Mouse (Mus musculus): ENCODE results near the gene Cdk8. TPM values are rescaled to one million over a fixed set of nuclear protein-coding genes. Genes with fewer than 3 reads are reported as not detected.

Gene Cdk8
- polyA plus RNA-seq, 1 experiment from 2014 or later: 30.8 TPM

DNA sequence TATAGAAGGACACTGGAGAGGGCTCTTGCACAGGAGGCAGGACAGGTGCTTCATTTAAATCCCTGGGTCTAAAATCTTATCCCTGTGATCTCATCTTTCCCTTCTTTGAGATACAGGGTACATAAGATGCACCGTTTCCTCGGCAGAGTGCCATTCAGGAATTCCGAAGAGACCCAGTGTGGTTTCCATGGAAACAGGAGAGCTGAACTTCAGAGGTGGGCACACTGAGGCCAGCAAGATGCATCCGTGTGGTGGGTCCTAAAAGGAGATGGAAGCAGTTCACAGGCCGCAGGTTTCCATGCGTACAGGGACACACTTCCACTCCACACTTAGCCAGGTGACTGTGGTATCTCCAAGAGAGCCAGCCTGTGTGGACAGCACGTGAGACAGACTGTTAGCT is 101.5 kb downstream of the Cdk8 start:
- WGBS: 71% methylated on average over 7 of the region's 7 CpGs
- no peak overlapping the region for H3K27ac ChIP-seq
- H3K4me1 ChIP-seq: no peaks in the 10 kb centered on the region
- H3K9ac ChIP-seq: no peak overlapping the region
- no peak overlapping the region for H3K4me3 ChIP-seq
- no peak for ATAC-seq (ENCODE audit: insufficient number of reproducible peaks, insufficient read depth, low FRiP score, low TSS enrichment)
- H3K27me3 ChIP-seq: no peaks in the 10 kb centered on the region
- H3K36me3 ChIP-seq: no peaks in the 10 kb centered on the region
- no peak overlapping the region for H3K4me2 ChIP-seq (replicated peaks)
- H3K9me3 ChIP-seq: no peaks in the 10 kb centered on the region

DNA sequence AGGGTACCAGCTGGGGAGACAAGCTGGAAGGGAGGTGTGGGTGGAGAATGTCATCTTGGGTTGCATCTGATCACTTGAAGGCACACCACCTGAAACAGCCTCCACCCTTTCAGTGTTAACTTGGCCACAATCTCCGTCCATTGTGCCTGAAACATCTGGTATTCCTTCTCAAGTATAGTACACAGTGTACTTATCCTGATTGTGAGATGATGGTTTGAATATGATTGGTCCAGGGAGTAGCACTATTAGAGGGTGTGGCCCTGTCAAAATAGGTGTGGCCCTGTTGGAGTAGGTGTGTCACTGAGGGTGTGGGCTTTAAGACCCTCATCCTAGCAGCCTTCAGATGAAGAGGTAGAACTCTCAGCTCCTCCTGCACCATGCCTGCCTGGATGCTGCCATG is 103.4 kb downstream of the Cdk8 start:
- H3K9me3 ChIP-seq: no peaks in the 10 kb centered on the region
- WGBS: 53% methylated on average over 1 of the region's 1 CpGs
- no peak for ATAC-seq (ENCODE audit: insufficient number of reproducible peaks, insufficient read depth, low FRiP score, low TSS enrichment)

DNA sequence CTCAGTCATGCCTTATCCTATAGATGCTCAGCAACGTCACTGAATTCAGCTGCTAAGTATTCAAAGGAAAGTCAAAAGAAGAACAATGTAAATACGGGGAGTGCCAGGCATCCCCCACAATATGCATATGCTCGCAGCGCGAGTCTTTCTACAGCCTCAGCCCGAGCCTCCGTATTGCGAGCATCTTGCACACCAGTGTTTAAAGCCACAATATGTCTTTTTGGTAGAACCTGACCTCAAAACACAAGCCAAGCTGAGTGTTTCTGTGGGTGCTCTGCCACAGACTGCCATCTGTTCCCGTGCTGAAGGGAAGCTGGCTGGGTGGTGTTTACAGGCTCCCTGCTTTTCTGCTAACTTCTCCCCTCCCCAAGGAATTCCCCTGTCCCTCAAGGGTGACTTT is 107.0 kb downstream of the Cdk8 start:
- ATAC-seq (ENCODE audit: insufficient number of reproducible peaks, insufficient read depth, low FRiP score, low TSS enrichment): no peak
- WGBS: 70% methylated on average over 9 of the region's 9 CpGs
- H3K4me3 ChIP-seq: no peak overlapping the region
- H3K9me3 ChIP-seq: no peaks in the 10 kb centered on the region
- H3K4me2 ChIP-seq (replicated peaks): no peak overlapping the region
- no peak overlapping the region for H3K9ac ChIP-seq
- no peak overlapping the region for H3K27ac ChIP-seq
- no peaks in the 10 kb centered on the region for H3K4me1 ChIP-seq
- H3K36me3 ChIP-seq: no peaks in the 10 kb centered on the region
- H3K27me3 ChIP-seq: no peaks in the 10 kb centered on the region

More for the DNA sequence above, 103.4 kb downstream of the Cdk8 start:
- Histone ChIP-seq H3K9ac (no peak overlapping the region), H3K27me3 (no peaks in the 10 kb centered on the region), H3K4me2 (replicated peaks) (no peak overlapping the region), H3K4me3 (no peak overlapping the region), H3K27ac (no peak overlapping the region), H3K4me1 (no peaks in the 10 kb centered on the region), H3K36me3 (no peaks in the 10 kb centered on the region)

DNA sequence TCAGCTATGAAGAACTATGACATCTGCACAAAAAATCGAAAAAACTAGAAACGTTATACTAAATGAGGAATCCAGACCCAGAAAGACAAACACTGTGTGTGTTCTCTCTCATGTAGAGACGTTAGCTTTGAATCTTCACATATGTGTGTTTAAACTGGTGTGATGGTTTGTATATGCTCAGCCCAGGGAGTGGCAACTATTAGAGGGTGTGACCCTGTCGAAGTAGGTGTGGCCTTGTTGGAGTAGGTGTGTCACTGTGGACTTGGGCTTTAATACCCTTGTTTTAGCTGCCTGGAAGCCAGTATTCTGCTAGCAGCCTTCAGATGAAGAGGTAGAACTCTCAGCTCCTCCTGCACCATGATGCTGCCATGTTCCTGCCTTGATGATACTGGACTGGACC is 109.0 kb downstream of the Cdk8 start:
- no peak overlapping the region for H3K4me3 ChIP-seq
- no peak for ATAC-seq (ENCODE audit: insufficient number of reproducible peaks, insufficient read depth, low FRiP score, low TSS enrichment)
- 80% methylated on average over 4 of the region's 4 CpGs for WGBS

DNA sequence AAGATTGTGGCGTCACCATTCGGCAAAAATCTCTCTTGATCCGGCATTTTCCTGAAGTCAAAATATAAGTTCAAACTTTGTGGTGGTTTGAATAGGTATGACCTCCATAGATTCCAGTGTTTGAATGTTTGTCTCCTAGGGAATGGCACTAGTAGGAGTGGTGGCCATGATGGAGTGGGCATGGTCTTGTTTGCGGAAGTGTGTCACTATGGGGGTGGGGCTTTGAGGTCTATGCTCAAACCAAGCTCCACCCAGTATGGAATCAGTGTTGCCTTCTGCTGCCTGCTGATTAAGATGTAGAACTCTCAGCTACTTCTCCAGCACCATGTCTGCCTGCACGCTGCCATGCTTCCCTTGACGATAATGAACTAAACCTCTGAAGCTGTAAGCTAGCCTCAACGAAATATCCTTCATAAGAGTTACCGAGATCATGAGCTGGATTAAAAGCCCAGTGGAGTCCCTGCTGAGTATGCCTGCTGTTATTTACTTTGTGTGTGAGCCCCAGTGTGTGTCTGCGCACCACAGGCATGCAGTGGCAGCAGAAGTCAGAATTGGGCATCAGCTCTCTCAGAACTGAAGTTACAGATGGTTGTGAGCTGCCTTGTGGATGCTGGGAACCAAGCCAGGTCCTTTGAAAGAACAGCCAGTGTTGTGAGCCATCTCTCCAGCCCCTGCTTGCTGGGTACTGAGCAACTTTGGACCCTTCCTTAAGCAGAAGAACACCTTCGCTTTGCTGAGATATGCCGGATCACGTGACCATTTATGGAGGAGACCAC is 114.1 kb downstream of the Cdk8 start:
- Histone ChIP-seq H3K4me3 (no peak overlapping the region), H3K9ac (no peak overlapping the region), H3K27me3 (no peaks in the 10 kb centered on the region), H3K4me1 (no peaks in the 10 kb centered on the region), H3K36me3 (no peaks in the 10 kb centered on the region), H3K4me2 (replicated peaks) (no peak overlapping the region), H3K9me3 (no peaks in the 10 kb centered on the region), H3K27ac (no peak overlapping the region)
- WGBS: 88% methylated on average over 12 of the region's 12 CpGs
- ATAC-seq (ENCODE audit: insufficient number of reproducible peaks, insufficient read depth, low FRiP score, low TSS enrichment): no peak

More for the DNA sequence above, 109.0 kb downstream of the Cdk8 start:
- no peaks in the 10 kb centered on the region for H3K4me1 ChIP-seq
- no peak overlapping the region for H3K27ac ChIP-seq
- no peak overlapping the region for H3K9ac ChIP-seq
- no peak overlapping the region for H3K4me2 ChIP-seq (replicated peaks)
- H3K27me3 ChIP-seq: no peaks in the 10 kb centered on the region
- H3K9me3 ChIP-seq: no peaks in the 10 kb centered on the region
- no peaks in the 10 kb centered on the region for H3K36me3 ChIP-seq

DNA sequence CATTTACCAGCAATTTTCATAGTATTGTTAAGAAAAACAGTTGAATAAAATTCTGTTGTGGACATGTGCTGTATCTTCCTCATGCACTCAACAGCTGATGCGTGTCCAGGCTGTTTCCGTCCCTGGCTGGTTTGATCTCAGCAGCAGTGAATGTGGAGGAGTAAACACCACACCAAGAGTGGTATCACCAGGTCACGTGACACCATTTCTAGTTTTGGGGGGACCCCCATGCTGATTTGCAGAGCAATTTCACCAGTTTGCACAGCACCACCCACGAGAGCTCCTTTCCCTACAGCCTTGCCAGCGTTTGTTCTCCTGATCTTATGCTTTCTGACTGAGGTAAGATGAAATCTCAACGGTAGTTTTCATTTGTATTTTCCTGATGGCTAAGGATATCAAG is 116.1 kb downstream of the Cdk8 start:
- H3K4me2 ChIP-seq (replicated peaks): no peak overlapping the region
- H3K27me3 ChIP-seq: no peaks in the 10 kb centered on the region
- WGBS: 77% methylated on average over 6 of the region's 6 CpGs
- no peak overlapping the region for H3K9ac ChIP-seq
- ATAC-seq (ENCODE audit: insufficient number of reproducible peaks, insufficient read depth, low FRiP score, low TSS enrichment): no peak
- H3K36me3 ChIP-seq: no peaks in the 10 kb centered on the region
- H3K27ac ChIP-seq: no peak overlapping the region
- H3K9me3 ChIP-seq: no peaks in the 10 kb centered on the region
- no peaks in the 10 kb centered on the region for H3K4me1 ChIP-seq
- no peak overlapping the region for H3K4me3 ChIP-seq

DNA sequence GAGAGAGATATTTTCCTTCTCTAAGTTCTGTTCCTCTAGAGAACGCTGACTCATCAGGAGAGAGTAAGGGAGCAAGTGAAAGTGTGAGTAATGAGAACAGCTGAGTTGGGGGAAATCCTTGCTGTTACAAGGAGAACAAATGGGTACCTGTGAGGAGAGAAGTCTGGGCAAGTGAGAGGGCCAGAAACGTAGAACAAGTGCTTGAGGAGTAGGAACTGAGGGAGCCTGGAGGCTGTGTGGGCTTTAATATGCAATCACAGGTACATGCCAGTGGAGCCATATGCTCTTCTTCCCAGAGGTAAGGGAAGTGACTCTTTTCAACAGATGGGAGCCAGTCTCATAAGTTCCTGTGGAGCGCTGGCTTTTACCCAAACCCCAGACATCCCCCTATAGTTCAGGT is 118.2 kb downstream of the Cdk8 start:
- WGBS: 74% methylated on average over 3 of the region's 3 CpGs
- Histone ChIP-seq H3K36me3 (no peaks in the 10 kb centered on the region), H3K27me3 (no peaks in the 10 kb centered on the region), H3K4me2 (replicated peaks) (no peak overlapping the region), H3K9ac (no peak overlapping the region), H3K4me3 (no peak overlapping the region), H3K4me1 (no peaks in the 10 kb centered on the region), H3K9me3 (no peaks in the 10 kb centered on the region), H3K27ac (no peak overlapping the region)
- ATAC-seq (ENCODE audit: insufficient number of reproducible peaks, insufficient read depth, low FRiP score, low TSS enrichment): no peak

DNA sequence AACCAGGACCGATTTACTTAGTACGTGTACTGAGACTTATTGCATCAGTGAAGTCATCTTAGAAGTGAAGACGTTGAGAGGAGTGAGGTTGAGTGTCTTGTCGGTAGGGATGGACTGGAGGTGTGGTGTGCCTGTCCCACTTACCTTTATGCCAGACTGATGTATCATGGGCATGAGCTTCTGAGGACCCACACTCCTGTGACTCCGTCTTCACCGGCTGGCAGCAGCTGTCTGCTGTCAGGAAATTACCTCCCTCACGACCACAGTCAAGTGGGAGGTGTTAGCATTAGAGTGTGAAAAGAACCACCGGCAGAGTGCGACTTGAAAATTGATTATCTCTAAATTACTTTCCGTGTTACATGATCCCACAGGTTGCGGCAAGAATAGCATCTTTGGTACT is 119.8 kb downstream of the Cdk8 start:
- no peak overlapping the region for H3K9ac ChIP-seq
- 88% methylated on average over 11 of the region's 11 CpGs for WGBS
- no peaks in the 10 kb centered on the region for H3K9me3 ChIP-seq
- H3K27me3 ChIP-seq: no peaks in the 10 kb centered on the region
- no peak overlapping the region for H3K4me3 ChIP-seq
- H3K36me3 ChIP-seq: no peaks in the 10 kb centered on the region
- no peak for ATAC-seq (ENCODE audit: insufficient number of reproducible peaks, insufficient read depth, low FRiP score, low TSS enrichment)
- no peaks in the 10 kb centered on the region for H3K4me1 ChIP-seq
- no peak overlapping the region for H3K27ac ChIP-seq
- H3K4me2 ChIP-seq (replicated peaks): no peak overlapping the region

DNA sequence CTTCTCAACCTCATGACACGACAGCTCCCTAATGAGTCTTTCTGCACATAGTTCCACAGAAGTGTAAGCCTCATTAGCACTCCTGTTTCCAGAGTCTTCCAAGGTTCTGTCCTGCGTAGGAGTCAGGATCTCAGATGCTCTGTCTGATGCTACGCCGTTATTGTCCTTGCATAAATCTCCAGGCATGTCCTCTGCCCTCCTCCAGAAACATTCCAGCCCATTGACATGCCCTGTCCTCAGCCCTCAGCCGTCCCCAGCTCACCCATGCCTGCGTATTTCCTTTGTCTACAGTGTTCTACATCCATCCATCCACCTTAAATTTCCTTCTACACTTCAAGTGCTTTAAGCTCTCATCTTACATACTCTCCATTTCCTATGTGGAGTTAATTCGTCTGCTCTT is 121.0 kb downstream of the Cdk8 start:
- H3K4me2 ChIP-seq (replicated peaks): no peak overlapping the region
- 84% methylated on average over 7 of the region's 7 CpGs for WGBS
- H3K27ac ChIP-seq: no peak overlapping the region
- no peak overlapping the region for H3K9ac ChIP-seq
- H3K27me3 ChIP-seq: no peaks in the 10 kb centered on the region
- no peaks in the 10 kb centered on the region for H3K4me1 ChIP-seq
- no peak for ATAC-seq (ENCODE audit: insufficient number of reproducible peaks, insufficient read depth, low FRiP score, low TSS enrichment)
- H3K36me3 ChIP-seq: no peaks in the 10 kb centered on the region
- H3K4me3 ChIP-seq: no peak overlapping the region
- H3K9me3 ChIP-seq: no peaks in the 10 kb centered on the region

Other genes starting within 250 kb of the Cdk8 start
- gene Cyp3a25, start 221.6 kb upstream of the Cdk8 start, polyA plus RNA-seq (2016; fragmentation: Nextera tagmentation; extraction: Ambion mirVana): not detected in 2 replicates
- gene Cyp3a59, start 152.0 kb upstream of the Cdk8 start, polyA plus RNA-seq (2016; fragmentation: Nextera tagmentation; extraction: Ambion mirVana): not detected in 2 replicates
- gene Gm5565, start 70.7 kb upstream of the Cdk8 start, polyA plus RNA-seq (2016; fragmentation: Nextera tagmentation; extraction: Ambion mirVana): not detected in 2 replicates
- gene Gm6309, start 60.5 kb upstream of the Cdk8 start, polyA plus RNA-seq (2016; fragmentation: Nextera tagmentation; extraction: Ambion mirVana): not detected in 2 replicates
- not detected in 2 replicates for gene 1700001J03Rik, start 45.9 kb upstream of the Cdk8 start, polyA plus RNA-seq (2016; fragmentation: Nextera tagmentation; extraction: Ambion mirVana)
- 32.1 and 32.8 TPM in 2 replicates for gene Rnf6, start 9.7 kb upstream of the Cdk8 start, polyA plus RNA-seq (2016; fragmentation: Nextera tagmentation; extraction: Ambion mirVana)
- gene Wasf3, start 153.8 kb downstream of the Cdk8 start, polyA plus RNA-seq (2016; fragmentation: Nextera tagmentation; extraction: Ambion mirVana): 5.4 and 5.5 TPM in 2 replicates